Mouse (Mus musculus) thymus, adult 2 months (tissue): ENCODE data around the gene AU022252. TPM values are rescaled to one million over a fixed set of nuclear protein-coding genes. Genes with fewer than 3 reads are reported as not detected.

Experiments
- DNase-seq: peaks from one replicate; pipeline ENCODE4 v3.0.0; 2021
- H3K27ac ChIP-seq: fragments of 200-500 bp; 2 replicates; pipeline ENCODE4 v1.5.1; 2012; ENCODE audit warnings: low read length, control low read depth; ENCODE audit not compliant: control insufficient read depth, insufficient read depth
- H3K27me3 ChIP-seq: fragments of 200-500 bp; 2 replicates; pipeline ENCODE4 v1.6.1; 2012; ENCODE audit warnings: mild to moderate bottlenecking, low read length, moderate library complexity, mixed read lengths; ENCODE audit not compliant: control insufficient read depth, insufficient read depth
- H3K36me3 ChIP-seq: fragments of 200-500 bp; 2 replicates; pipeline ENCODE4 v1.6.1; 2012; ENCODE audit warnings: mild to moderate bottlenecking, low read length, moderate library complexity; ENCODE audit not compliant: control insufficient read depth, insufficient read depth
- H3K4me1 ChIP-seq: fragments of 200-500 bp; replicated peaks from 2 replicates; pipeline ENCODE4 v1.6.1; 2012; ENCODE audit warnings: low read length; ENCODE audit not compliant: control insufficient read depth, insufficient read depth
- H3K4me3 ChIP-seq: fragments of 200-500 bp; 2 replicates; pipeline ENCODE4 v1.5.1; 2012; ENCODE audit warnings: mild to moderate bottlenecking, low read length, control low read depth, moderate library complexity; ENCODE audit not compliant: control insufficient read depth, insufficient read depth
- CTCF ChIP-seq: fragments of 200-500 bp; IDR thresholded peaks from 2 replicates; pipeline ENCODE4 v1.5.1; 2012; ENCODE audit warnings: mild to moderate bottlenecking, control low read depth, low read length, moderate library complexity, borderline replicate concordance; ENCODE audit not compliant: control insufficient read depth, poor library complexity, insufficient read depth; ENCODE audit errors: extremely low read depth
- POLR2A ChIP-seq: fragments of 200-500 bp; IDR thresholded peaks from 2 replicates; pipeline ENCODE4 v1.6.1; 2012; ENCODE audit warnings: mild to moderate bottlenecking, low read length, control low read depth, moderate library complexity; ENCODE audit not compliant: control insufficient read depth, poor library complexity, insufficient read depth; ENCODE audit errors: extremely low read depth
- WGBS: fragments of 180-500 bp; shearing (Covaris S2); methylation state at CpG from one replicate; pipeline ENCODE4 v1.1.7; 2018; 5-methylcytosine and 5-hydroxymethylcytosine counted together
- polyA plus RNA-seq: library from polyadenylated mRNA; depleted of rRNA; stranded (reverse); fragments of >200 nt; gene quantifications from 2 replicates; pipeline ENCODE4 v1.2.3, GENCODE M21; 2012

The AU022252 gene
- polyA plus RNA-seq, 1 experiment: 9.6 TPM

DNA sequence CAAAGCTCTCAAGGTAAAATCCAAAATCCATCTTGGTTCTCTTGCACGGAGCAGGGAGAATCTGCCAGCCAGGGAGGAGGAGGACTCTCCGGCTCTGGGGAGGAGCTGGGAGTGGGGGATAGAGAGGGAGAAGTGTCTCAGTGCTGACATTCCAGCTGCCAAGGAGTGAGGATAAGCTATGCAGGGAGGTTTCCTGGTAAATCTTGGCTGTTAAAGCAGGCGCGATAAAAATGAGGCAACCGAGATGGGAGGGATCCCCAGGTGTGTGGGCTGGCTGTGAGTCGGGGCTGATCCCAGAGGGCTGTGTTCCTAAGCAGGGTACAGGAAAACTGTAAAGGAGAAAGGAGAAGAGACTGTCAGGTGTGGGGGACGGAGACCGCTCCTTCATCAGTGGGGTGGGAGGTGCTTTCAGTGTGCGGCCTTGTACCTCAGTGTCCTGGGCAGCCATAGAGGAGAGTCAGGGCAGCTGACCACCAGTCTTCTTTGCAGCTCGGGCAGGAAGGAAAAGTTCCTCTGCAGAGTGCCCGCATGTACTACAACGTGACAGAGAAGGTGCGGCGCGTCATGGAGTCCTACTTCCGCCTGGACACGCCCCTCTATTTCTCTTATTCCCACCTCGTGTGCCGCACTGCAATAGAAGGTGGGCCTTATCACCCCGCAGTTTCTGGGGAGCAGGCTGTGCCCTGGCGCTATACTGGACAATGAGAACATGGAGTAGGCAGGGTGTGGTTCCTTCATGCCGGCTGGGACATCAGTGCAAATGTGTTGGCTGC lies 12.1 kb upstream of the AU022252 start:
- no peak for DNase-seq
- H3K4me1 ChIP-seq: peaks cover 18% of the 10 kb centered on the region
- 96% methylated on average over 22 of the region's 22 CpGs for WGBS
- TF ChIP-seq POLR2A: no peak
- TF ChIP-seq CTCF: no peak
- no peaks in the 10 kb centered on the region for H3K36me3 ChIP-seq
- no peak overlapping the region for H3K27ac ChIP-seq
- no peak overlapping the region for H3K4me3 ChIP-seq
- H3K27me3 ChIP-seq: no peaks in the 10 kb centered on the region

DNA sequence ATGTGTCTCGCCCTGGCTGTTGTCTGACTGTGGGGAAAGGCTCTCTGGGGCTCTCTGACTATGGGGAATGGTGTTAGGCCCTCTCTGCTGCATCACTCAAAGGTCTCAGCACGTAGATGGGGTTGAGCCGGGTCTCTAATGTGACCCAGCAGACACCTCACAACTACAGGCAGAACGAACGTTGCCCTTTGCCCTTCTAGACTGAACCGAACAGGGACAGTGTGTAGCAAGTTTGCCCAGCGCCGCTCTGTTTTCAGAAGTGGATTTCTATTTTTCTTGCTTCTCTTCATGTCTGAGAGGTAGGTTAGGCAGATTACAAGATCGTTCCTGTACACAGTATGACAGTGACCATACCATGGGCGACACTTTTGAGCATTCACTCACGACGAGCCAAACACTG lies 10.1 kb upstream of the AU022252 start:
- 98% methylated on average over 12 of the region's 12 CpGs for WGBS
- TF ChIP-seq CTCF (no peak), POLR2A (no peak)
- Histone ChIP-seq H3K27me3 (no peaks in the 10 kb centered on the region), H3K4me1 (peaks cover 22% of the 10 kb centered on the region), H3K27ac (no peak overlapping the region), H3K36me3 (no peaks in the 10 kb centered on the region), H3K4me3 (no peak overlapping the region)
- DNase-seq: no peak

DNA sequence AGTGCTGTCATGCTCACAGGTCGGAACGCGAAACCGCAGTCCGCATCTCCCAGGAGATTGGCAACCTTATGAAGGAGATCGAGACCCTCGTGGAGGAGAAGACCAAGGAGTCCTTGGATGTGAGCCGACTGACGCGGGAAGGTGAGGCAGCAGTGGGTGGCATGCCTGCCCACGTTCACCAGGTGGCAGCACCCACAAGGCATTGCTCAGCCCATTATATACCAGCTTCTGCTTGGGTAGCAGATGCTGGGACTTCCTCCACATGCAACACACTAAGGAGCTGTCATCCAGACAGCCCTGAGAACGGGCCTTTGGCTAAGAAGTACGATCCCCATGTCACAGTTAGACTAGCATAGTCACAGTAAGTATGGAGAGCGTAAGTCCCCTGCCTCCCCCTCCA lies 9.2 kb upstream of the AU022252 start:
- Histone ChIP-seq H3K27me3 (no peaks in the 10 kb centered on the region), H3K27ac (no peak overlapping the region), H3K4me1 (peaks cover 16% of the 10 kb centered on the region), H3K4me3 (no peak overlapping the region), H3K36me3 (no peaks in the 10 kb centered on the region)
- DNase-seq: peak; percentile 47
- WGBS: 87% methylated on average over 14 of the region's 14 CpGs
- no peak for TF ChIP-seq POLR2A
- TF ChIP-seq CTCF: peak; percentile 48; the same call in 1 of the 2 replicates

DNA sequence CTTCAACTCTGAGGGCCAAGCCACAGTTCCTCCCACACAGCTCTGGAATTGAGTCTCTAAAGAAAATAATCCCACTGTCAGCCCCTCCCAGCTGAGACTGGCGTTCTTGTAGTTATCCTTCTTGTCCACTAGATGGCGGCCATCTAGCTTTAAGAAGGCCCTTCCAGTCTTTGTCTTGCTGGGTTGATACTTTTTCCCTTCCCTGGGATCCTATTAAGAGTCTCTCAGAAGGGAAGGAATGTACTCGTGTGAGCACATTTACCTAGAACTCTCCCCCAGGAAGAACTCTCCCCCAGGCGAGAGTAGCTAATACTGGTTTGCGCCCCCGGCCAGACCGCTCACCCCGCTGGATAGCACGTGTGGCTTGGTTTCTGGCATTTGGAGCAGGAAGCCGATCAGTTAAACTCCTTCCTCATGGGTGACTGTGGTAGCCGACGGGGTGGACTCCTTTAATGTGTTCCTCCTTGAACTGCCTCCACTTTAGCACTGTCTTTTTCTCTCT lies 6.7 kb upstream of the AU022252 start:
- peak overlapping the region; percentile 32 for H3K4me3 ChIP-seq
- WGBS: 4% methylated on average over 12 of the region's 12 CpGs

DNA sequence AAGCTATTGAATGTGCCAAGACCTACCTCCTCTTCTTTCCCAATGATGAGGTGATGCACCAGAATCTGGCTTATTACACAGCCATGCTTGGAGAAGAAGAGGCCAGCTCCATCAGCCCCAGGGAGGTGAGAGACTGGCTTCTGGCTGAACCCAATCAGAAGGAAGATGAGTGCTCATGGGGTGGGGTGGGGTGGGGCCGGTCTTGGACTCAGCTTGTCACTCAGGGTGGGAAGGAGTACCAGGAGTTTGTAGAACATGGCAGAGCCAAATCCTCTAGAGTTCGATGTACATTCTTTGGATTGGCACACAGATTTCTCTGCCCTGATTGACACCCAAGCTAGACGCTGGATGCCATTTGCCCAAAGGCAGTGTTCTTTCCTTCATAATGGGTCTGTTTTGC lies 6.1 kb upstream of the AU022252 start:
- H3K4me3 ChIP-seq: no peak overlapping the region
- no peak for TF ChIP-seq POLR2A
- no peak for TF ChIP-seq CTCF
- H3K27me3 ChIP-seq: no peaks in the 10 kb centered on the region
- H3K4me1 ChIP-seq: peaks cover 6% of the 10 kb centered on the region
- DNase-seq: no peak
- H3K27ac ChIP-seq: no peak overlapping the region
- H3K36me3 ChIP-seq: no peaks in the 10 kb centered on the region
- 72% methylated on average over 3 of the region's 3 CpGs for WGBS

More for the DNA sequence above, 6.7 kb upstream of the AU022252 start:
- TF ChIP-seq POLR2A (no peak), CTCF (no peak)
- Histone ChIP-seq H3K27me3 (no peaks in the 10 kb centered on the region), H3K36me3 (no peaks in the 10 kb centered on the region), H3K4me1 (peaks cover 5% of the 10 kb centered on the region), H3K27ac (no peak overlapping the region)
- peak; percentile 18 for DNase-seq

DNA sequence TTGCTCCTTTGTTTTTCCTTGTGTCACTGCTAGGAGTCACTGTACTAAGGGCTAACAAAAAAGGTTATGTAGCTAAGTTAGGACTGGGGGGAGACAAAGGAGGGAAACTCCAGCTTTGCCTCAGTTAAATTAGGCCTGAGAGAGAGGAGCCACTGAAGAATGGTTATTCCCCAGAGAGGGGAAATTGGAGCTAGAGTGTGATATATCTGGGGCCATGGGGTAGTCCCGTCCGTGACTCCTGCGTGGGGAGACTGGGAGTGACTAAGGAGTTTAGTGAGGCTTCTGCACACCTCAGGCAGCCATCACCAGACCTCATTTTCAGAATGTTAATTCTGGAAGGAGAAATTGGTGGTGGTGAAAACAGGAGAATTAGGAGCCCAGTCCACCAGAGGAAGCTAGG lies 1.8 kb upstream of the AU022252 start:
- Histone ChIP-seq H3K4me1 (peaks cover 9% of the 10 kb centered on the region), H3K27me3 (no peaks in the 10 kb centered on the region), H3K27ac (no peak overlapping the region), H3K36me3 (no peaks in the 10 kb centered on the region), H3K4me3 (no peak overlapping the region)
- DNase-seq: no peak
- WGBS: 88% methylated on average over 3 of the region's 3 CpGs
- TF ChIP-seq POLR2A: no peak
- no peak for TF ChIP-seq CTCF
